Mouse (Mus musculus): ENCODE data around the gene Lcorl.

DNA sequence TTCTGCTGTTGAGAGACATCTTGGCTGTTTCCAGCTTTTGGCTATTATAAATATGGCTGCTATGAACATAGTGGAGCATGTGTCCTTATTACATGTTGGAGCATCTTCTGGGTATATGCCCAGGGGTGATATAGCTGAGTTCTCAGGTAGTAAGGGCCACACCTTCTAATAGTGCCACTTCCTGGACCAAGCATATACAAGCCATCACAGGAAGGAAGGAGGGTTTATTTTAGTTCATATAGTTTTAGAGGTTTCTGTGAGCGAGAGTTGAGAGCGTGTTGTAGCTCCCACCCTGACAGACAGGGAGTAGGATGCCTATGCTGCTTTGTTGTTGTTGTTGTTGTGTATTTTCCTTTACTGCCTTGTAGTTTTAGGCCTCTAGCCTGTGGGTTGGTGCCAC, 172.2 kb downstream of the Lcorl start:
- TF ChIP-seq POLR2A (IDR thresholded peaks at IDR 0.05; ENCODE audit: borderline replicate concordance, control insufficient read depth, low read depth, low read length) = no peak
- no peak for TF ChIP-seq CTCF (IDR thresholded peaks at IDR 0.05; ENCODE audit: control insufficient read depth, insufficient read depth, low read length)

All from bone marrow, adult 2 months (tissue).